Comparison of ENCODE assay signal across 8 mouse cellular contexts in genomic region chr13:49146698-49147006, GRCm38 (mm10). TPM values are rescaled to one million over a fixed set of nuclear protein-coding genes. Genes with fewer than 3 reads are reported as not detected.
DNase-seq lines count a peak whose midpoint lies in the region; ATAC-seq and TF ChIP-seq lines count a peak whose summit lies in the region.

No protein-coding gene starts in this region.

- no peak for TF ChIP-seq CTCF in spleen, adult 2 months (IDR thresholded peaks at IDR 0.05; ENCODE audit: extremely low read depth, insufficient read depth, insufficient read length, insufficient replicate concordance)

- H3K36me3 ChIP-seq in spleen, adult 2 months (ENCODE audit: control insufficient read depth, insufficient read depth, low read length): no peaks in the 10 kb centered on the region
- H3K36me3 ChIP-seq in limb, embryonic 11.5 days (ENCODE audit: control insufficient read depth, insufficient read depth, low read length): no peaks in the 10 kb centered on the region
- no peaks in the 10 kb centered on the region for H3K36me3 ChIP-seq in stomach, embryonic 16.5 days (ENCODE audit: control insufficient read depth, insufficient read depth, low read length)

- H3K27me3 ChIP-seq in spleen, adult 2 months (ENCODE audit: control insufficient read depth, insufficient read depth, low read length): peaks cover 17% of the 10 kb centered on the region
- peaks cover 57% of the 10 kb centered on the region for H3K27me3 ChIP-seq in limb, embryonic 11.5 days (ENCODE audit: control insufficient read depth, insufficient read depth, low read length)
- peaks cover 18% of the 10 kb centered on the region; the same call in 1 of the 2 replicates for H3K27me3 ChIP-seq in stomach, embryonic 16.5 days (ENCODE audit: control insufficient read depth, insufficient read depth, low read length)

- no peak for TF ChIP-seq POLR2A in spleen, adult 2 months (IDR thresholded peaks at IDR 0.05; ENCODE audit: low read depth, low read length)

- H3K9ac ChIP-seq in limb, embryonic 11.5 days (ENCODE audit: low read length): peak overlapping the region; percentile 60; the same call in 1 of the 2 replicates
- peak overlapping the region; percentile 81 for H3K9ac ChIP-seq in stomach, embryonic 16.5 days (ENCODE audit: low read length)

- H3K9me3 ChIP-seq in limb, embryonic 11.5 days (ENCODE audit: control insufficient read depth, low read length): no peaks in the 10 kb centered on the region
- no peaks in the 10 kb centered on the region for H3K9me3 ChIP-seq in stomach, embryonic 16.5 days (replicated peaks; ENCODE audit: control insufficient read depth, low read length)

- 2% methylated on average over 44 of the region's 44 CpGs for WGBS in spleen, adult 2 months
- under 1% methylated on average over 42 of the region's 44 CpGs for WGBS in limb, embryonic 11.5 days
- WGBS in stomach, embryonic 16.5 days: under 1% methylated on average over 25 of the region's 44 CpGs

- H3K4me1 ChIP-seq in spleen, adult 2 months (ENCODE audit: control insufficient read depth, insufficient read depth, insufficient read length): peaks cover 6% of the 10 kb centered on the region; the same call in 1 of the 2 replicates
- H3K4me1 ChIP-seq in limb, embryonic 11.5 days (ENCODE audit: control insufficient read depth, insufficient read depth, low read length): peaks cover 13% of the 10 kb centered on the region
- peaks cover 24% of the 10 kb centered on the region for H3K4me1 ChIP-seq in stomach, embryonic 16.5 days (ENCODE audit: control insufficient read depth, insufficient read depth, low read length)

- no peak overlapping the region for H3K27ac ChIP-seq in spleen, adult 2 months (ENCODE audit: insufficient read depth, low read length)
- H3K27ac ChIP-seq in limb, embryonic 11.5 days (replicated peaks; ENCODE audit: low read depth, low read length): no peak overlapping the region
- no peak overlapping the region for H3K27ac ChIP-seq in stomach, embryonic 16.5 days (ENCODE audit: low read length)

- intact Hi-C loops in gastrocnemius, postnatal 14 days (cut with DNase I; ENCODE audit: low total_unique reads): no loop called here

- DNase-seq in gastrocnemius, postnatal 10 days: peak; percentile 27
- no peak for DNase-seq in gastrocnemius, postnatal 14 days
- no peak for DNase-seq in spleen, adult 2 months (ENCODE audit: low read depth in 1 of 2, low spot score in 2 of 2)
- no peak for DNase-seq in spleen, postnatal 14 days (ENCODE audit: low spot score in 2 of 2)
- no peak for DNase-seq in limb, embryonic 11.5 days (ENCODE audit: low spot score)
- DNase-seq in testis, postnatal 10 days (ENCODE audit: low spot score): no peak
- no peak for DNase-seq in frontal cortex, adult 2 months (ENCODE audit: extremely low spot score in 1 of 2, low spot score in 1 of 2)

- H3K4me2 ChIP-seq in limb, embryonic 11.5 days (ENCODE audit: low read depth, severe bottlenecking): peak overlapping the region; percentile 95
- H3K4me2 ChIP-seq in stomach, embryonic 16.5 days (ENCODE audit: low read depth, low read length): peak overlapping the region; percentile 95

- no peak for ATAC-seq in limb, embryonic 11.5 days (ENCODE audit: insufficient number of reproducible peaks, low FRiP score, low TSS enrichment, low read depth)
- no peak; the same call in 1 of the 2 replicates for ATAC-seq in stomach, embryonic 16.5 days (ENCODE audit: insufficient read depth, low FRiP score)

- peak overlapping the region; percentile 55; the same call in 1 of the 2 replicates for H3K4me3 ChIP-seq in spleen, adult 2 months (ENCODE audit: extremely low read depth, insufficient read depth, insufficient read length)
- H3K4me3 ChIP-seq in limb, embryonic 11.5 days (ENCODE audit: low read depth, low read length): peak overlapping the region; percentile 69
- H3K4me3 ChIP-seq in stomach, embryonic 16.5 days (replicated peaks; ENCODE audit: low read length): peak overlapping the region; percentile 74

RNA-seq across cellular contexts. Expression of gene Wnk2, which starts 1.2 kb away (rescaled TPM):
- total RNA-seq in gastrocnemius, postnatal 10 days (2021): 10 to 100 TPM; 55.7 to 60.7 TPM
- total RNA-seq in gastrocnemius, postnatal 14 days (2021): 10 to 100 TPM; 41.7 to 45.1 TPM
- polyA plus RNA-seq in spleen, adult 2 months (2012; rRNA removed): 0.62 and 0.87 TPM in 2 replicates
- 0.87 and 1.0 TPM in 2 replicates for polyA plus RNA-seq in limb, embryonic 11.5 days (2014; fragmentation: Nextera tagmentation; extraction: Ambion mirVana)
- polyA plus RNA-seq in stomach, embryonic 16.5 days (2015; fragmentation: Nextera tagmentation; extraction: Ambion mirVana): 3.3 and 3.4 TPM in 2 replicates
- polyA plus RNA-seq in frontal cortex, adult 2 months (2012; rRNA removed): 64.8 and 67.4 TPM in 2 replicates

RNA-seq across cellular contexts. Expression of gene Ninj1, which starts 40.6 kb away (rescaled TPM):
- 10 to 100 TPM; 15.0 to 16.2 TPM for total RNA-seq in gastrocnemius, postnatal 10 days (2021)
- total RNA-seq in gastrocnemius, postnatal 14 days (2021): 10 to 100 TPM; 12.4 to 16.8 TPM
- polyA plus RNA-seq in spleen, adult 2 months (2012; rRNA removed): 234 and 343 TPM in 2 replicates
- 23.6 and 24.4 TPM in 2 replicates for polyA plus RNA-seq in limb, embryonic 11.5 days (2014; fragmentation: Nextera tagmentation; extraction: Ambion mirVana)
- polyA plus RNA-seq in stomach, embryonic 16.5 days (2015; fragmentation: Nextera tagmentation; extraction: Ambion mirVana): 57.8 and 61.0 TPM in 2 replicates
- polyA plus RNA-seq in frontal cortex, adult 2 months (2012; rRNA removed): 56.2 and 61.8 TPM in 2 replicates

Comparison
In these comparisons a context has a peak if more than half of its experiments do, and no peak if none do; other contexts are left out.
1. RNA of gene Wnk2, which starts 1.2 kb away (polyA plus RNA-seq): 64.8 to 67.4 TPM in frontal cortex, adult 2 months; 3.3 to 3.4 TPM in stomach, embryonic 16.5 days, 0.87 to 1.0 TPM in limb, embryonic 11.5 days and 0.62 to 0.87 TPM in spleen, adult 2 months; every median in the first group is over 10 times any median in the second.
2. Peak in every context shown above with its lines, with median percentiles within 50 percentile points of each other: H3K4me3 ChIP-seq.